Mouse (Mus musculus): ENCODE measurements around the gene Tmtc4. TPM values are rescaled to one million over a fixed set of nuclear protein-coding genes. Genes with fewer than 3 reads are reported as not detected.

The Tmtc4 gene
- total and polyA plus RNA-seq, 3 experiments, result 1.4 to 3.3 (median 2.7) TPM

GRCm38 (mm10) chr14:122993935-122994334, 10.1 kb upstream of the Tmtc4 start:
- Histone ChIP-seq H3K79me2 (replicated peaks; ENCODE audit: control insufficient read depth, extremely low read depth, insufficient read depth, poor library complexity, severe bottlenecking) (no peaks in the 10 kb centered on the region), H3K4me3 (replicated peaks in 1 of 3; ENCODE audit: low read depth in 2 of 3, low read length in 2 of 3, poor library complexity in 1 of 3) (no peak overlapping the region), H3K4me2 (ENCODE audit: insufficient read depth, low read depth, poor library complexity, severe bottlenecking) (no peak overlapping the region), H3K4me1 (ENCODE audit: control insufficient read depth in 1 of 2, insufficient read depth in 2 of 2) (peaks cover 14 to 34% of the 10 kb centered on the region in 2 experiments), H3K27ac (ENCODE audit: insufficient read depth, low read depth) (no peak overlapping the region), H3K9ac (ENCODE audit: insufficient read depth, low read depth) (no peak overlapping the region), H3K9me3 (replicated peaks; ENCODE audit: low read length) (no peaks in the 10 kb centered on the region), H3K36me3 (replicated peaks in 1 of 2; ENCODE audit: control insufficient read depth in 1 of 2, insufficient read depth in 1 of 2, low read length in 1 of 2) (no peaks in the 10 kb centered on the region), H3K27me3 (replicated peaks) (peaks cover 11% of the 10 kb centered on the region)
- in situ Hi-C loops (cut with MboI; ENCODE audit: low pct_ligation_motif_present, low pct_unique_long_range_greater_than_20kb, low sequenced_read_pairs), result no loop called here
- no peak for DNase-seq (ENCODE audit: extremely low read depth)
- dilution Hi-C loops (cut with MboI; ENCODE audit: extremely low pct_ligation_motif_present, extremely low pct_unique_long_range_greater_than_20kb, low sequenced_read_pairs), result no loop called here
- TF ChIP-seq ZNF384 (IDR thresholded peaks at IDR 0.05; ENCODE audit: low read depth, low read length) (no peak), USF1 (IDR thresholded peaks at IDR 0.05; ENCODE audit: low read depth, low read length) (no peak), E2F4 (IDR thresholded peaks at IDR 0.05; ENCODE audit: insufficient replicate concordance, low read depth, low read length) (no peak), ELF1 (IDR thresholded peaks at IDR 0.05; ENCODE audit: low read depth, low read length) (no peak), MAFK (IDR thresholded peaks at IDR 0.05; ENCODE audit: insufficient replicate concordance, low read length) (no peak), POLR2AphosphoS2 (IDR thresholded peaks at IDR 0.05; ENCODE audit: low read depth, low read length) (no peak), ETS1 (conservative IDR thresholded peaks at IDR 0.05; ENCODE audit: low read depth, low read length) (no peak), MEF2A (IDR thresholded peaks at IDR 0.05; ENCODE audit: borderline replicate concordance, low read depth, low read length) (no peak)

- Histone ChIP-seq H3K4me1 (ENCODE audit: control insufficient read depth in 1 of 2, insufficient read depth in 2 of 2) (peaks cover 12 to 30% of the 10 kb centered on the region in 2 experiments), H3K9me3 (replicated peaks; ENCODE audit: low read length) (no peaks in the 10 kb centered on the region), H3K4me3 (replicated peaks in 1 of 3; ENCODE audit: low read depth in 2 of 3, low read length in 2 of 3, poor library complexity in 1 of 3) (no peak overlapping the region), H3K79me2 (replicated peaks; ENCODE audit: control insufficient read depth, extremely low read depth, insufficient read depth, poor library complexity, severe bottlenecking) (no peaks in the 10 kb centered on the region), H3K27ac (ENCODE audit: insufficient read depth, low read depth) (no peak overlapping the region), H3K9ac (ENCODE audit: insufficient read depth, low read depth) (no peak overlapping the region), H3K4me2 (ENCODE audit: insufficient read depth, low read depth, poor library complexity, severe bottlenecking) (no peak overlapping the region), H3K27me3 (replicated peaks) (peaks cover 11% of the 10 kb centered on the region), H3K36me3 (replicated peaks in 1 of 2; ENCODE audit: control insufficient read depth in 1 of 2, insufficient read depth in 1 of 2, low read length in 1 of 2) (no peaks in the 10 kb centered on the region)
- in situ Hi-C loops (cut with MboI; ENCODE audit: low pct_ligation_motif_present, low pct_unique_long_range_greater_than_20kb, low sequenced_read_pairs), result no loop called here
- peak; percentile 77 for DNase-seq (ENCODE audit: extremely low read depth)
- TF ChIP-seq ZMIZ1 (IDR thresholded peaks at IDR 0.05; ENCODE audit: low read depth, low read length) (no peak), E2F4 (IDR thresholded peaks at IDR 0.05; ENCODE audit: insufficient replicate concordance, low read depth, low read length) (no peak), MAX (IDR thresholded peaks at IDR 0.05; ENCODE audit: low read length) (peak; percentile 92), EP300 (IDR thresholded peaks at IDR 0.05; ENCODE audit: low read length) (0 out of 2 replicates have a peak, but pooled peaks have one; percentile 12), SMC3 (IDR thresholded peaks at IDR 0.05; ENCODE audit: low read depth, low read length) (no peak), ELF1 (IDR thresholded peaks at IDR 0.05; ENCODE audit: low read depth, low read length) (no peak), RCOR1 (conservative IDR thresholded peaks at IDR 0.05; ENCODE audit: low read depth, low read length) (no peak), UBTF (IDR thresholded peaks at IDR 0.05; ENCODE audit: low read depth, low read length) (no peak), ZC3H11A (IDR thresholded peaks at IDR 0.05; ENCODE audit: low read depth, low read length) (no peak), MXI1 (IDR thresholded peaks at IDR 0.05; ENCODE audit: low read depth, low read length) (peak; percentile 28; the same call in 1 of the 2 replicates), TBP (conservative IDR thresholded peaks at IDR 0.05; ENCODE audit: low read depth, low read length) (no peak), ZNF384 (IDR thresholded peaks at IDR 0.05; ENCODE audit: low read depth, low read length) (no peak), USF2 (conservative IDR thresholded peaks at IDR 0.05; ENCODE audit: low read depth, low read length) (0 out of 2 replicates have a peak, but pooled peaks have one; percentile 17), IRF4 (IDR thresholded peaks at IDR 0.05; ENCODE audit: low read depth, low read length) (no peak), USF1 (IDR thresholded peaks at IDR 0.05; ENCODE audit: low read depth, low read length) (peak; percentile 49), JUND (conservative IDR thresholded peaks at IDR 0.05; ENCODE audit: low read depth, low read length) (no peak), PAX5 (IDR thresholded peaks at IDR 0.05; ENCODE audit: low read length) (no peak), NRF1 (IDR thresholded peaks at IDR 0.05; ENCODE audit: low read depth, low read length) (no peak), BHLHE40 (IDR thresholded peaks at IDR 0.05; ENCODE audit: low read depth, low read length) (peak; percentile 51), NELFE (IDR thresholded peaks at IDR 0.05; ENCODE audit: low read depth, low read length) (no peak), JUN (IDR thresholded peaks at IDR 0.05; ENCODE audit: insufficient read depth, low read depth, low read length) (no peak), TCF12 (IDR thresholded peaks at IDR 0.05; ENCODE audit: low read depth, low read length) (no peak; the same call in 1 of the 2 replicates), MYC (IDR thresholded peaks at IDR 0.05; ENCODE audit: low read depth, low read length) (peak; percentile 52; the same call in 1 of the 2 replicates), ETS1 (conservative IDR thresholded peaks at IDR 0.05; ENCODE audit: low read depth, low read length) (peak; percentile 24), MAFK (IDR thresholded peaks at IDR 0.05; ENCODE audit: insufficient replicate concordance, low read length) (no peak)
- dilution Hi-C loops (cut with MboI; ENCODE audit: extremely low pct_ligation_motif_present, extremely low pct_unique_long_range_greater_than_20kb, low sequenced_read_pairs), result no loop called here
These were observed 9.1 kb upstream of the Tmtc4 start for GRCm38 (mm10) chr14:122992937-122993336.

All from CH12.LX (cell line).